Mouse (Mus musculus): Measurements from ENCODE around the gene Fbxo28. TPM values are rescaled to one million over a fixed set of nuclear protein-coding genes. Genes with fewer than 3 reads are reported as not detected.

Gene Fbxo28
- polyA plus RNA-seq, 1 experiment from 2014 or later = 40.4 TPM

GRCm38 (mm10) chr1:182332090-182333034 is 9.1 kb downstream of the Fbxo28 start:
- H3K4me3 ChIP-seq (ENCODE audit: low read depth, low read length) = no peak overlapping the region
- no peak overlapping the region for H3K4me2 ChIP-seq (ENCODE audit: low read depth, low read length)
- H3K4me1 ChIP-seq (ENCODE audit: control insufficient read depth, insufficient read depth, low read length) = peaks cover 11% of the 10 kb centered on the region; the same call in 1 of the 2 replicates
- peaks cover 13% of the 10 kb centered on the region for H3K36me3 ChIP-seq (ENCODE audit: control insufficient read depth, insufficient read depth, low read length)
- H3K27me3 ChIP-seq (ENCODE audit: control insufficient read depth, insufficient read depth, low read length) = no peaks in the 10 kb centered on the region
- no peaks in the 10 kb centered on the region for H3K9me3 ChIP-seq (ENCODE audit: control insufficient read depth, low read length)
- H3K9ac ChIP-seq (replicated peaks; ENCODE audit: low read depth, low read length) = no peak overlapping the region
- peak overlapping the region; percentile 39; the same call in 1 of the 2 replicates for H3K27ac ChIP-seq (ENCODE audit: low read depth, low read length)
- peak; percentile 80; the same call in 1 of the 2 replicates for ATAC-seq (ENCODE audit: low read depth)
- WGBS = 76% methylated on average over 5 of the region's 5 CpGs

DNA sequence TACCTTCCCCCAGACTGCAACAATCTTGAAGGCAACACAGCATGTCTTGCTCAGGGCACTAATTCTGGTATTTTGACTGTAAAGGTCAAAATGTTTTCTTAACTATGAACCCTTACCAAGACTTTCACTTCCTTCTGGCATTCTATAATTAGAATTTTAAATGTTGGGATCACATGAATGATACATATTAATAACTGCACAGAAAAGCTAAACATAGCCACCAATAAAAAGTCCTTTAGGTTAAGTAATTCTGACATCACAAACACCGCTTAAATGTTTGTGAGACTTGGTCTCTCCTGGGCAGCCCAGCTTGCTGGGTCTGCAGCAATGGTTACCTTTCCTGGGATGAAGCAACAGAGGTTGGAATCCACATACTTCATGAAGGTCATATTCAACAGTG is 15.5 kb downstream of the Fbxo28 start:
- Histone ChIP-seq H3K9me3 (ENCODE audit: control insufficient read depth, low read length) (no peaks in the 10 kb centered on the region), H3K4me2 (ENCODE audit: low read depth, low read length) (no peak overlapping the region), H3K27me3 (ENCODE audit: control insufficient read depth, insufficient read depth, low read length) (no peaks in the 10 kb centered on the region), H3K4me1 (ENCODE audit: control insufficient read depth, insufficient read depth, low read length) (no peaks in the 10 kb centered on the region), H3K4me3 (ENCODE audit: low read depth, low read length) (no peak overlapping the region), H3K36me3 (ENCODE audit: control insufficient read depth, insufficient read depth, low read length) (peaks cover 44% of the 10 kb centered on the region), H3K9ac (replicated peaks; ENCODE audit: low read depth, low read length) (no peak overlapping the region), H3K27ac (ENCODE audit: low read depth, low read length) (no peak overlapping the region)
- 94% methylated on average over 1 of the region's 1 CpGs for WGBS
- ATAC-seq (ENCODE audit: low read depth) = no peak

DNA sequence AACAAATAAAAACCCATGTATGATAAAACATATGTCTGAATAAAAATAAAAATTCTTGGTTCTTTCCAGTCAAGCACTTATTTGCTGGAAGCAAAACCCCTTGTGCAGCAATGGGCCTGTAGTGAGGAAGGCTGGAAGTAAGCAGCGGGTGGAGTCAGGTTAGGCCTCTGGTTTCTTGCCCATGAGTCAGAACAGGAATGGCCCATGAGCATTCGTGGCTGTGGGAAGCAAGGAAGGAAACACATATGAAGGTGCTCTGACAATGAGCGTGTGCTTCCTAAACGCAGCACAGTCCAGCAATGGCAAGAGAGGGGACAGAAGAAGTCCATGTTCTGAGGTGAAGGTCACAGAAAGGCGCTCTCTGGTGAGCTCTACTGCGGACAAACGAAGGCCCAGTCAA is 16.9 kb downstream of the Fbxo28 start:
- Histone ChIP-seq H3K27ac (ENCODE audit: low read depth, low read length) (no peak overlapping the region), H3K4me2 (ENCODE audit: low read depth, low read length) (no peak overlapping the region), H3K9ac (replicated peaks; ENCODE audit: low read depth, low read length) (no peak overlapping the region), H3K9me3 (ENCODE audit: control insufficient read depth, low read length) (no peaks in the 10 kb centered on the region), H3K27me3 (ENCODE audit: control insufficient read depth, insufficient read depth, low read length) (no peaks in the 10 kb centered on the region), H3K4me1 (ENCODE audit: control insufficient read depth, insufficient read depth, low read length) (no peaks in the 10 kb centered on the region), H3K4me3 (ENCODE audit: low read depth, low read length) (no peak overlapping the region), H3K36me3 (ENCODE audit: control insufficient read depth, insufficient read depth, low read length) (peaks cover 50% of the 10 kb centered on the region)
- ATAC-seq (ENCODE audit: low read depth) = no peak
- 97% methylated on average over 7 of the region's 7 CpGs for WGBS

DNA sequence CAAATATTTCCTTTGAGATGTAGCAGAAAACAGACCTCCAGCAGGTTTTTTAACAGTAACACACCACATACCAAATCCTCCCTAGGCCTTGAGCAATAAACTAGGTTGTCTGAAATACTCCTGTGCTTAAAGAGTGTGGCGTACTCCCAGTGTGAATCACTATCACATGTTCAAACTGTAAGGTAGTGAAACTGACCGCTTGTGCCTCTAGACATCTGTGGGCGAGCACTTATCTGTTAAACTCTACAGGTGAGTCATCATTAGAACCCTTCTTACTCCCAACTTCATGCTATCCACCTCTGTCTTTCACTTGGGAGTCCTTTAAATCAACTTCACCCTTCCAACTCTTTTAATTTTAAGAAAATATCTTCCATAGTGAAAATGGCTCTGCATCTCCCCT is 18.3 kb downstream of the Fbxo28 start:
- H3K9ac ChIP-seq (replicated peaks; ENCODE audit: low read depth, low read length) = no peak overlapping the region
- no peaks in the 10 kb centered on the region for H3K9me3 ChIP-seq (ENCODE audit: control insufficient read depth, low read length)
- H3K27me3 ChIP-seq (ENCODE audit: control insufficient read depth, insufficient read depth, low read length) = no peaks in the 10 kb centered on the region
- WGBS = 97% methylated on average over 3 of the region's 3 CpGs
- H3K4me3 ChIP-seq (ENCODE audit: low read depth, low read length) = no peak overlapping the region
- H3K4me2 ChIP-seq (ENCODE audit: low read depth, low read length) = no peak overlapping the region
- H3K36me3 ChIP-seq (ENCODE audit: control insufficient read depth, insufficient read depth, low read length) = peaks cover 44% of the 10 kb centered on the region
- ATAC-seq (ENCODE audit: low read depth) = no peak
- no peaks in the 10 kb centered on the region for H3K4me1 ChIP-seq (ENCODE audit: control insufficient read depth, insufficient read depth, low read length)
- no peak overlapping the region for H3K27ac ChIP-seq (ENCODE audit: low read depth, low read length)

DNA sequence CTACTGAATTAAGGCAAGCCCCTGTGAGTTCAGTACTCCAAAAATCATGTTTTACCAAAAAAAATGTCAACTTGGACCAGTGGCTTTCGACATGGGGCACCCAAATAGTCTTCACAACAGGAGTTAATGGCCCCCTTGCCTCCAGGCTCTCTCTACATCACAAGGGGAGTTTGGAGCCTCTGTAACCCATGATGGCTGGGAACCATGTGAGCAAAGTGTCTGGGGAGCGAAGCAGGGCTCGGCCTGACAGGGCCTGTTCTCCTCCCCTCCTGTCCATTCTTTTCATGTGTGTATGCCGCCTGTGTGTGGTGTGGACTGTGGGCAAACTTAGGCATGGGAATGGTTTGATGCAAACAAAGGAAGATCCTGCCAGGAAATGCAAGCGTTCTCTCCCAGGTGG is 27.2 kb downstream of the Fbxo28 start:
- H3K4me2 ChIP-seq (ENCODE audit: low read depth, low read length) = no peak overlapping the region
- no peak for ATAC-seq (ENCODE audit: low read depth)
- no peaks in the 10 kb centered on the region for H3K9me3 ChIP-seq (ENCODE audit: control insufficient read depth, low read length)
- H3K27ac ChIP-seq (ENCODE audit: low read depth, low read length) = no peak overlapping the region
- no peak overlapping the region for H3K9ac ChIP-seq (replicated peaks; ENCODE audit: low read depth, low read length)
- WGBS = 99% methylated on average over 5 of the region's 5 CpGs
- peaks cover 36% of the 10 kb centered on the region for H3K36me3 ChIP-seq (ENCODE audit: control insufficient read depth, insufficient read depth, low read length)
- H3K27me3 ChIP-seq (ENCODE audit: control insufficient read depth, insufficient read depth, low read length) = no peaks in the 10 kb centered on the region
- H3K4me1 ChIP-seq (ENCODE audit: control insufficient read depth, insufficient read depth, low read length) = no peaks in the 10 kb centered on the region
- no peak overlapping the region for H3K4me3 ChIP-seq (ENCODE audit: low read depth, low read length)

- Histone ChIP-seq H3K4me2 (ENCODE audit: low read depth, low read length) (no peak overlapping the region), H3K9ac (replicated peaks; ENCODE audit: low read depth, low read length) (no peak overlapping the region), H3K4me1 (ENCODE audit: control insufficient read depth, insufficient read depth, low read length) (no peaks in the 10 kb centered on the region), H3K27ac (ENCODE audit: low read depth, low read length) (no peak overlapping the region), H3K4me3 (ENCODE audit: low read depth, low read length) (no peak overlapping the region), H3K27me3 (ENCODE audit: control insufficient read depth, insufficient read depth, low read length) (no peaks in the 10 kb centered on the region), H3K36me3 (ENCODE audit: control insufficient read depth, insufficient read depth, low read length) (peaks cover 36% of the 10 kb centered on the region), H3K9me3 (ENCODE audit: control insufficient read depth, low read length) (no peaks in the 10 kb centered on the region)
- ATAC-seq (ENCODE audit: low read depth) = no peak
- 93% methylated on average over 8 of the region's 8 CpGs for WGBS
Measured at GRCm38 (mm10) chr1:182313181-182313580, 28.2 kb downstream of the Fbxo28 start.

DNA sequence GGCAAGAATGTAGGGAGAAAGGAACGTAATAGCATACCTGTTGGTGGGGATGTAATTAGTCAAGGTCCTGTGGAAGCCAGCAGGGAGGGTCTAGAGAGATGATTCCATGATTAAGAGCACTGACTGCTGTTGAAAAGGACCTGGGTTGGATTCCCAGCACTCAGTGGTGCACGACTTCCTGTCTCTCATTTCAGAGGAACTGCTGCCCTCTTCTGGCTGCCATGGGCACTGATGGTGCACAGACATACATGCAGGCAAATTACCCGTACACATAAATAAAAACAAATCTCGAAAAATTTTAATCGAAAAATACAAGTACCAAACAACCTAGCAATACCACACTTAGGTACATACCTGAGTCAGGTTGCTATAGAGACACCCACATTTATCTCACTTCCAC is 30.1 kb downstream of the Fbxo28 start:
- no peaks in the 10 kb centered on the region for H3K9me3 ChIP-seq (ENCODE audit: control insufficient read depth, low read length)
- H3K4me3 ChIP-seq (ENCODE audit: low read depth, low read length) = no peak overlapping the region
- peaks cover 21% of the 10 kb centered on the region; the same call in 1 of the 2 replicates for H3K36me3 ChIP-seq (ENCODE audit: control insufficient read depth, insufficient read depth, low read length)
- H3K27me3 ChIP-seq (ENCODE audit: control insufficient read depth, insufficient read depth, low read length) = no peaks in the 10 kb centered on the region
- no peak overlapping the region for H3K27ac ChIP-seq (ENCODE audit: low read depth, low read length)
- H3K9ac ChIP-seq (replicated peaks; ENCODE audit: low read depth, low read length) = no peak overlapping the region
- no peaks in the 10 kb centered on the region for H3K4me1 ChIP-seq (ENCODE audit: control insufficient read depth, insufficient read depth, low read length)
- WGBS = over 99% methylated on average over 5 of the region's 5 CpGs
- H3K4me2 ChIP-seq (ENCODE audit: low read depth, low read length) = no peak overlapping the region
- ATAC-seq (ENCODE audit: low read depth) = no peak

DNA sequence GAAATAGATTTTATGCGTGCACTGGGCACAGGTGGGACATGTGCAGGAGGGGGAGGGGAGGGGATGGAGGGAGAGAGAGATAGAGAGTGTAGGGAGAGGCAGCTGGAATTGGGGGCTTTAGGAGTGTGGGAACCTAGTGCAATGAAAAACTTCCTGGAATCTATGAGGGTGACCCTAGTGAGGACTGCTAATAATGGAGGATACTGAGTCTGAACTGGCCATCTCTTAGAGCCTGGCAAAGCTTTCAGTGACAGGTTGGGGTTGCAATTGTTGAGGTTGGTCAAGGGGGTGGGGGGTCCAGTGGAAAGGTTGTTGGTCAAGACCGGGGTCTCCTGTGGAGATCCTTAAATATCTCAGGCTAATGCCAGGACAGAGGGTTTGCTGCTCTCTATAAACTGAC is 31.1 kb downstream of the Fbxo28 start:
- peaks cover 16% of the 10 kb centered on the region; the same call in 1 of the 2 replicates for H3K36me3 ChIP-seq (ENCODE audit: control insufficient read depth, insufficient read depth, low read length)
- no peak overlapping the region for H3K27ac ChIP-seq (ENCODE audit: low read depth, low read length)
- 84% methylated on average over 2 of the region's 2 CpGs for WGBS
- ATAC-seq (ENCODE audit: low read depth) = no peak
- H3K4me3 ChIP-seq (ENCODE audit: low read depth, low read length) = no peak overlapping the region
- H3K9ac ChIP-seq (replicated peaks; ENCODE audit: low read depth, low read length) = no peak overlapping the region
- no peaks in the 10 kb centered on the region for H3K4me1 ChIP-seq (ENCODE audit: control insufficient read depth, insufficient read depth, low read length)
- H3K27me3 ChIP-seq (ENCODE audit: control insufficient read depth, insufficient read depth, low read length) = no peaks in the 10 kb centered on the region
- H3K4me2 ChIP-seq (ENCODE audit: low read depth, low read length) = no peak overlapping the region
- H3K9me3 ChIP-seq (ENCODE audit: control insufficient read depth, low read length) = no peaks in the 10 kb centered on the region

GRCm38 (mm10) chr1:182309403-182309802 is 32.0 kb downstream of the Fbxo28 start:
- Histone ChIP-seq H3K27me3 (ENCODE audit: control insufficient read depth, insufficient read depth, low read length) (no peaks in the 10 kb centered on the region), H3K27ac (ENCODE audit: low read depth, low read length) (no peak overlapping the region), H3K9me3 (ENCODE audit: control insufficient read depth, low read length) (no peaks in the 10 kb centered on the region), H3K4me1 (ENCODE audit: control insufficient read depth, insufficient read depth, low read length) (no peaks in the 10 kb centered on the region), H3K4me3 (ENCODE audit: low read depth, low read length) (no peak overlapping the region), H3K36me3 (ENCODE audit: control insufficient read depth, insufficient read depth, low read length) (peaks cover 7% of the 10 kb centered on the region; the same call in 1 of the 2 replicates), H3K9ac (replicated peaks; ENCODE audit: low read depth, low read length) (no peak overlapping the region), H3K4me2 (ENCODE audit: low read depth, low read length) (no peak overlapping the region)
- 76% methylated on average over 5 of the region's 5 CpGs for WGBS
- ATAC-seq (ENCODE audit: low read depth) = no peak

All from neural tube, embryonic 14.5 days (tissue).